Mouse (Mus musculus): ENCODE measurements around the gene Aspscr1.
"Not testable (repeated sequence)": the region's sequence is repeated elsewhere in the genome, so short reads cannot be mapped to it uniquely, and the experiment has no call there.

Aspscr1 gene

DNA sequence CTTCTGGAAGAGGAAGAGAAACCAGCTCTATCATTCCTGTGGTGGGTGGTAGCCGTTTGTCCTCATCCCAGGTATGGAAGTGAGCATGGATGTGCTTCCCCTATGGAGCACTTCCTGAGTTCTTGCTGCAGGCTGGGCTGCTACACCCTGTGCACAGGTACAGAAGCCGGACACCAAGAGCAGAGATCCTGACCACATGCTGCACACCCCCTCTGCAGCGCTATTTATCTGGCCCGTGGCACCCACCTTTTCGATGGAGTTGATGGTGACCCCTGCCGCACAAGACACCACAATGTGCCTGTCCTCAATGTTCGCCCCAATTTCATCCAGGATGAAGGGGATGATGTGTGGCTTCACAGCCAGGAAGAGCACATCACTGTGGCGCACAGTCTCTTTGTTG is 30.9 kb upstream of the Aspscr1 start:
- DNase-seq (ENCODE audit: low spot score) = no peak

DNA sequence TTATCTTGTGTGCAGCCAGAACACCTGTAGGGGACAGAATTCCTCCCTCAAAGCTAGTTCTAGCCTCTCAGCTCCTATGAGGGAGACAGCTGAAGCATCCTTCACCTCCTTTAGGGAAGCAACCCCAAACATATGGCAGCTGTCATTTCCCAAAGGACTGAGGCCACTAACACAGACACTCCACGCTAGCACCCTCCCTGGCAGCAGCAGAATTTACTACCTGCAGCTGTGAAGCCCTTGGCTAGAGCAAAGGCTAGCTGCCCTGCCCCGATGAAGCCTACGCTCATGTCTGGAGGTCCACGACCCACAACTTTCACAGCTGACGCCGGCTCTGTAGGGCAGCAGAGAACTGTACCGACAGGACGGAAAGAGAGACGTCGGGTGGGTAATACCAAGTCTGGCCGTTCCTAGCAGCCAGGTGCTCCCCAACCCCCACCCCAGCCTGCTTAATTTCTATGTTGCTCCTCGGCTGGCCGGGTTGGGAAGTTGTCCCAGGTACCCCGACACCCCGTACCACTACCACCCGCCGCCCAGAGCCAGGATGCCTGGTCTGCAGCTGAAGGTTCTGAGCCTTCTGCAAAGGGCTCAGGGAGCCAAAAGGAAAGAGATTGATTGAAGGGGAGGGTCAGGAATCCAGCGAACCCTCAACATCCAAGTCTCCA is 29.7 kb upstream of the Aspscr1 start:
- no peak for DNase-seq (ENCODE audit: low spot score)

DNA sequence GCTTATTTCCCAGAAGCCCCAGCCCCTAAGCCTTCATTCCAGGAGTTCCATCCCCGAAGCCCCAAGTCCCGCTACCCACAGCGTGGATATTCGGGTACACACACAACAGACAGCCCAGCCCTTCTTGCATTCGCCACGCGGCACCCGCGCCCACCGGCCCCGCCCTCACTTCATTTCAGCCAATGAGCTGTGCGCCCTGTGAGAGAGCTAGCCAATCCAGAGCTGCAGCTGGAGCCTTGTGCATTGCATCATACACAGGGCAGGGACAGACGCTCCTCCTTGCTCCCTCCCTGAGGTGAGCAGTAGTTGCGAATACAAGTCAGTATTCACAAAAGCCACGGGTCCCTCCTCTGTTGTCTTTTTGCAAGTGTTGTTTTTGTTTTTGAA is 29.2 kb upstream of the Aspscr1 start, which contains the start of gene Pycr1:
Pycr1 (minus strand) TSS at position 169 of the 387 bp plus-strand sequence.
- peak; percentile 90 for DNase-seq (ENCODE audit: low spot score)

GRCm38 (mm10) chr11:120647047-120647830 is 25.5 kb upstream of the Aspscr1 start:
- DNase-seq (ENCODE audit: low spot score) = no peak

- no peak for DNase-seq (ENCODE audit: low spot score)
These were observed 24.7 kb upstream of the Aspscr1 start, which contains the start of gene Myadml2 for GRCm38 (mm10) chr11:120648001-120648476. Gene Myadml2 (minus strand): TSS chr11:120648158.

- DNase-seq (ENCODE audit: low spot score) = no peak
These were observed 20.9 kb upstream of the Aspscr1 start for GRCm38 (mm10) chr11:120651872-120652271.

DNA sequence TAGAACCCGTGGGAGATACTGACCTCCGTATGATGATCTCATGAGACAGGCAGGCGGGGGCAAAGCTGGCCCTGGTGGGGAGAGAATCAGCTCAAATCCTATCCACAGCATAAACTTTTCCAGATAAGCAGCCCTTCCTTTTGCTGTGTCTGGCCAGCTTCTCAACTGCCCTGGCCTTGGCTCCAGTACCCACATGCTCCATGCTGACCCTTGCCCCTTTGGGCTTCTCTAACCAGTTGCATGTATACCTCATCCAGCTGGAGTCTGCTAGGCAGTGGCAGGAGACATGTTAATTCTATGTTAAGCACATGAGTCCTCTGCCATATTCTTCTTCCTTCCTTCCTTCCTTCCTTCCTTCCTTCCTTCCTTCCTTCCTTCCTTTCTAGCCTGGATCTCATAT is 18.0 kb upstream of the Aspscr1 start:
- no peak for DNase-seq (ENCODE audit: low spot score)

DNA sequence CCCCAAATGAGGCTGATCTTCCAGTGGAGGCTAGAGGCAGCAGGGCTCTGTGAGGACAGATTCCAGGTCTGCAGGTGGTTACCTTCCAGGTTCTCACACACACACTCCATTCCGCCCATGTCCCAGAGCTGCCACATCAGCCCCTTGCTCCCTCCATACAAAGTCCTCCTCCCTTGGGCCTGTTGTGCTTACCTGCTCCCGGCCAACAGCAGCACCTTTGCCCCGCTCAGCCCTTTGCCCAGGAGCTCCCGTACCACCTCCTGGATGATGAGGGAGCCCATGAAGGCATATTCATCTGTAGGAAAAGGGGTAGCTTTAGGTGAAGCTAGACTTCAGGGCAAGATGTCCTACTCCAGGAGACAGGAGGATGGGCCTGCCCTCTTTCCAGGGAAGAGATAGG is 15.5 kb upstream of the Aspscr1 start:
- DNase-seq (ENCODE audit: low spot score) = no peak

DNA sequence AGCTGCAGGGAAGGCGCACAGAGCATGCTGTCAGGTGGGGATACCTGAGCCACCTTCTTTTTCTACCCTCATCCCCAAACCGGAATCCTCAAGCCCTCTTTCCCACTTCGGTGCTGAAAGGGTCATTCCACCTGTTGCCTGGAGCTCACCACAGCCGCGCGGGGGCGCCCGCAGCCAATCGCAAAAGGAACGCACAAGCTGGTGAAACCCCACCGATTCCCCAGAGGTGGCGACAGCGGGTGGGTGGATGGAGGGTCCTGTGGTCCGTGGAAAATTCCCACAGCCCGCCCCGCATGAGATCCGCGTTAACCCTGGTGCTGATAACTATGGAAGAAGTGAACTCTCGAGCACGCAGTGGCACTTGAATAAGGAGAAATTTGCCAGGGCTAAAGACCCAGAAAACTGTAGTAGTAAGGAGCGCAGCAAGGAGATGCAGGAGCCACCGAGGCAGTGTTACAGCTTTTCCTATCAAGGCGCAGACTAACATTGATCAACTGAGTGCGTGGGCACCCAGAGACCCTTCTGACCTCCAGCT is 13.8 kb upstream of the Aspscr1 start:
- peak; percentile 72 for DNase-seq (ENCODE audit: low spot score)

GRCm38 (mm10) chr11:120659509-120660300 is 13.1 kb upstream of the Aspscr1 start:
- DNase-seq (ENCODE audit: low spot score) = no peak

DNA sequence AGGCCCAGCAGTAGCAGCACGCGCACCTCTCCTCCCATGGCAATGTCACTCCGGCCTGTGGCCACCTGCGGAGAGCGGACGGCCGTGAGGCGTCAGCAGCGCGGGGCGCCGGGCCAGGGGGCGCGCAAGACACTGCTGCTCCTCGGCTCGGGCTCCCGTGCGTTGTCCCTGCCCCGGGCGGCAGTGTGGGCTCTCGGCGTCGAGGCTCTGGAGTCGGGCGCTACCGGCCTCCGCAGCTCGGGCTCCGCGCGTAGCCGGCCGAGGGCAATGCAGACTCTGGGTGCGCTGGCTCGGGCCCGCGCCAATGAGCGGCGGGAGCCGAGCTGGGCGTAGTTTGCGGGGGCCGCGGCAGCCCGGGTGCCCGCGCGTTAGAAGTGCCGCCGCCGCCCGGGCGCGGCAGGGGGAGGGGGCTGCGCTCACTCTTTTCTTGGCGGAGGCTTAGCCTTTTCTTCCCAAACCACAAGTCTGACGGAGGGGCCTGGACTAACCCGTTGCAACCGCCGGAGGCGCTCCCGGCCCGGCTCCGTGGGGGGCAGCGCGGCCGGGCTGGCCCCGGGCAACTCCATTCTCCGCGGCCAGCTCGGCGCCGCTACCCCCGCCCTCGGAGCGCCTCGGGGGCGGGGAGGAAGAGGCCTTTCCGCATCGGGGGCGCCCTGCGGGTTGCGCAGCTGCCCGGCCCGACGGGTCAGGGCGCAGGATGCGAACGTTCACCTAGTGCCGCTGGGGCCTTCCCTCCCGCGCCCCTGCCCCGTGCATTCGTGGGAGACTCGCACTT is 12.3 kb upstream of the Aspscr1 start:
- DNase-seq (ENCODE audit: low spot score) = no peak

DNA sequence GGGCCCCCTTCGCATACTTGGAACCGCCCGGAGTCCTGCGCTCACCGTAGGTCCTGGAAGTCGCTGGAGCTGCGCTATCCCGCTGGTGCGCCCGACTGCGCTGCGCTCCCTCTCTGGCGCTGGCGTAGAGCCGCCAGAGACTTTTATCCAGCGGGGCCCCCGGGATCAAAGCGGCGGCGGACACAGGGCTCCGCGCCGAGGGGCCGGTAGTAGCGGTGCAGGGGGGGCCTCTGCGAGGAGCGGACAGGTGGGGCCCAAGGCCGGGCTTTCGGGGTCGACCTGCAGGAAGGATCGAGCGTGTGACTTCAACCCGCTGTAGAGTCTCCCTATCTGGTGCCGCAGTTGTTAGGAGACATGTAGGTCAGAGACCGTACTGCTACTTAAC is 11.7 kb upstream of the Aspscr1 start, which contains the start of gene Notum:
Notum (minus strand) TSS at position 100 of the 385 bp plus-strand sequence.
- DNase-seq (ENCODE audit: low spot score) = no peak

DNA sequence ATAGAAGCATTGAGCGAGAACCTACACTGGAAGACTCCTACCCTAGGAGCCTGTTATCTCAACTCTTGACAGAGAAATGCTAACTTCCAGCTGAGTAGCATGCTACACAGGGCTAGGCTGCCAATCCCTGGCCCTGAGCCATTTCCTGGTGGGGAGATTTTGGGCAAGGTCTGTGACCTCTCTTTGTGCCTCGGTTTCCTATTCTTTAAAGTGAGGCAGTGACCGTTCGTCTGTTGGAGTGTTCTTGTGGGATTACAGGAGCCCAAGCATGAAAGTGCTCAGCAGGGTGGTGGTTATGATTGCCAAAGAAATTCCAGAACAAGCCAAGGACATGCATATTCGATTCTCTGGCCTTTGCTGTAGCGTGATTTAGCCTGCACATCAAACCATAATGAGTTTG is 10.0 kb upstream of the Aspscr1 start:
- DNase-seq (ENCODE audit: low spot score) = no peak

- no peak for DNase-seq (ENCODE audit: low spot score)
These were observed 9.1 kb upstream of the Aspscr1 start for GRCm38 (mm10) chr11:120663714-120664113.

GRCm38 (mm10) chr11:120665406-120665805 is 7.4 kb upstream of the Aspscr1 start:
- no peak for DNase-seq (ENCODE audit: low spot score)

- DNase-seq (ENCODE audit: low spot score) = no peak
These were observed 6.2 kb upstream of the Aspscr1 start for GRCm38 (mm10) chr11:120666617-120667016.

- no peak for DNase-seq (ENCODE audit: low spot score)
These were observed 885 bp downstream of the Aspscr1 start for GRCm38 (mm10) chr11:120673594-120674122.

DNA sequence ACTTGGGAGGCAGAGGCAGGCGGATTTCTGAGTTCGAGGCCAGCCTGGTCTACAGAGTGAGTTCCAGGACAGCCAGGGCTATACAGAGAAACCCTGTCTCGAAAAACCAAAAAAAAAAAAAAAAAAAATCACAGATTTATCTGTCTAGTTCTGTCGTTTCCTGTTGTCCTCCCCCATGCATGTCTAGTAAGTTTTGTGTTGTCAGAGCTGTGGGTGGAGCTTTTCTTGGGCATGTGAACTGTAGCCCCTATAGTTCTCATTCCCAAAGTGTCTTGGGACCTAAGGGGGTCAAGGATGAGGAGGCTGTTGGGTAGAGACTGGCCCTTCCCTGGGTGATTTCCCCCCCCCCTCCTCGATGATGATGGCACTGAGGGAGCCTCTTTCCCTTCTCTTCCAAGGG is 3.1 kb downstream of the Aspscr1 start:
- not testable (repeated sequence) for DNase-seq (ENCODE audit: low spot score)

DNA sequence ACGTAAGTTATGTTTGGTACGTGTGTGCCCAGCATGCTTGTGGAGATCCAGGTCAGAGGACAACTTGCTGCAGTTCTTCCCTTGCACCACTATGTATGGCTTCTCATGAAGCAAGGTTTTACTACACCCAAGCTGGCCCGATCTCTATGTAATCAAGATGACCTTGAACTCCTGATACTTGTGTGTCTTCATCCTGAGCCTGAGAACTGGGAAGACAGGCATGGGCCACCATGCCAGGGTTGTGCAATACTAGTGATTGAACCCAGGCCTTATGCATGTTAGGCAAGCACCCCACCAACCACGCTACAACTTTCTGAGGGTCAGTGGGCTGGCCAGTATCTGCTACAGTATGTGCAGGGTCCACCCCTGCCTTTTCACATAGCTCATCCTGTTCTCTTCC is 4.2 kb downstream of the Aspscr1 start:
- DNase-seq (ENCODE audit: low spot score) = no peak

GRCm38 (mm10) chr11:120679909-120680308 is 7.1 kb downstream of the Aspscr1 start:
- DNase-seq (ENCODE audit: low spot score) = no peak

GRCm38 (mm10) chr11:120682683-120683082 is 9.9 kb downstream of the Aspscr1 start:
- DNase-seq (ENCODE audit: low spot score) = no peak
